Mouse (Mus musculus): ENCODE results near the gene Snrpf. TPM values are rescaled to one million over a fixed set of nuclear protein-coding genes. Genes with fewer than 3 reads are reported as not detected.

The Snrpf gene
- polyA plus RNA-seq, 1 experiment from 2014 or later, result 77.4 TPM

DNA sequence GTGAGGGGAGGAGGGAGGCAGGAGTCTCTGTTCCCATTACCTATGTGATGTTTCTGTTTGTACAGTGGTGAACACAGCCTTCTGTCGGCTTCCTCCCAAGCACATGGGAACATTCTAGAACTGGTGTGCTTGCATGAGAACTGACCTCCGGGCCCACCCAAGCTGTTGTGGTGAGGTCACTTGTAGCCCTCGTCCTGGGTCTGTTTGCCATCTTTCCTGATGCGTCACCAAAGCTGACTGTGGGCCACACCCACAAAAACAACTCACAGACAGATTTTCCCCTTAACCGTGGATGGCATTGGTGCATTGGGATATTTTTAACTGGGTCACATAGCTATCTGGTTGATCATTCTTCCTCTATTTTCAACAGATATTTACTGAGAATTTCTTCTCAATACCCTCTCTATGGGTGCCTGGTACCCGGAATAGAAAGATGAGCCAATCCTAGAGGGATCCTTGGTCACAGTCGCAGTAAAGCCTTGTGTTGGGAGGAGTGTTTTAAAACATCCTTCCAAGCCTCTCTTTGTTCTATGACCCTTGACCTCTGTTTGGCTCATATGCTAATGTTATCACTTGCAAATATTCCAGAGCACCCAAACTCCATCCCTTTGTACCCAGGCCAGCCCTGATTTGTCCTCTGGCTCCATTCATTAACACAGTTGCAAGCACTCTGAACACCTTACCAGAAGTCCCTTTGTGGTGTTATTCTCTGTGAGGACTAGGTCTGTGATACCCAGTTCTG is 31.1 kb upstream of the Snrpf start:
- WGBS, result 59% methylated on average over 7 of the region's 7 CpGs
- Histone ChIP-seq H3K4me2 (ENCODE audit: low read length) (no peak overlapping the region), H3K4me3 (ENCODE audit: control insufficient read depth in 1 of 2, insufficient read depth in 1 of 2, low read depth in 1 of 2, low read length in 2 of 2) (no peak overlapping the region), H3K9ac (ENCODE audit: low read length) (no peak overlapping the region), H3K9me3 (ENCODE audit: control insufficient read depth, low read length) (no peaks in the 10 kb centered on the region), H3K27me3 (ENCODE audit: control insufficient read depth, insufficient read depth, low read length) (no peaks in the 10 kb centered on the region), H3K27ac (replicated peaks in 1 of 2; ENCODE audit: control insufficient read depth in 1 of 2, insufficient read depth in 1 of 2, low read depth in 2 of 2, low read length in 2 of 2) (no peak overlapping the region), H3K4me1 (ENCODE audit: control insufficient read depth in 2 of 2, insufficient read depth in 2 of 2, low read length in 2 of 2) (peaks cover 0 to 2% of the 10 kb centered on the region in 2 experiments; a peak in 1 of 4 replicates), H3K36me3 (ENCODE audit: control insufficient read depth, insufficient read depth, low read length) (no peaks in the 10 kb centered on the region)
- no peak for ATAC-seq (ENCODE audit: insufficient number of reproducible peaks, insufficient read depth, low FRiP score, low read depth)

DNA sequence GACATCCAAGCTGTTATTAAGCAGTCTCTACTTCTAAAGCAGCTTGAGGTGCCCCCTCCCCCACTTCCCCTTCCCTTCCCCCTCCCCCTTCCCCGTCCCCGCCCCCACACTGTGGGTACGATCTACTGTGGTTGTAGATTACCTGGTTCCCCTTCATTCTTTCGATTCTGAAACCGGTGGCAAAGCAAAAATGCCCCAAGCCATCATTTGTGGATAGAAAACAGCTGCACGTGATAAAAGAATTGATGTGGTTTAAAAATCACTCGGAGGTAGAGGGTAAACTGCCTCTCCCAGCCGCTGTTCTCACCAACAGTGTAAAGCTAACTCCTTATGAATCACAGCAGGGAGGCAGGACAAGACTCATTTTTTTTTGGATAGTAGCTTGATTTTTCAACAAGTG is 25.3 kb upstream of the Snrpf start:
- Histone ChIP-seq H3K4me1 (ENCODE audit: control insufficient read depth in 2 of 2, insufficient read depth in 2 of 2, low read length in 2 of 2) (no peaks in the 10 kb centered on the region), H3K4me2 (ENCODE audit: low read length) (no peak overlapping the region), H3K27me3 (ENCODE audit: control insufficient read depth, insufficient read depth, low read length) (no peaks in the 10 kb centered on the region), H3K9me3 (ENCODE audit: control insufficient read depth, low read length) (no peaks in the 10 kb centered on the region), H3K36me3 (ENCODE audit: control insufficient read depth, insufficient read depth, low read length) (no peaks in the 10 kb centered on the region), H3K4me3 (ENCODE audit: control insufficient read depth in 1 of 2, insufficient read depth in 1 of 2, low read depth in 1 of 2, low read length in 2 of 2) (no peak overlapping the region), H3K9ac (ENCODE audit: low read length) (no peak overlapping the region), H3K27ac (replicated peaks in 1 of 2; ENCODE audit: control insufficient read depth in 1 of 2, insufficient read depth in 1 of 2, low read depth in 2 of 2, low read length in 2 of 2) (no peak overlapping the region)
- ATAC-seq (ENCODE audit: insufficient number of reproducible peaks, insufficient read depth, low FRiP score, low read depth), result no peak
- WGBS, result 74% methylated on average over 8 of the region's 8 CpGs

DNA sequence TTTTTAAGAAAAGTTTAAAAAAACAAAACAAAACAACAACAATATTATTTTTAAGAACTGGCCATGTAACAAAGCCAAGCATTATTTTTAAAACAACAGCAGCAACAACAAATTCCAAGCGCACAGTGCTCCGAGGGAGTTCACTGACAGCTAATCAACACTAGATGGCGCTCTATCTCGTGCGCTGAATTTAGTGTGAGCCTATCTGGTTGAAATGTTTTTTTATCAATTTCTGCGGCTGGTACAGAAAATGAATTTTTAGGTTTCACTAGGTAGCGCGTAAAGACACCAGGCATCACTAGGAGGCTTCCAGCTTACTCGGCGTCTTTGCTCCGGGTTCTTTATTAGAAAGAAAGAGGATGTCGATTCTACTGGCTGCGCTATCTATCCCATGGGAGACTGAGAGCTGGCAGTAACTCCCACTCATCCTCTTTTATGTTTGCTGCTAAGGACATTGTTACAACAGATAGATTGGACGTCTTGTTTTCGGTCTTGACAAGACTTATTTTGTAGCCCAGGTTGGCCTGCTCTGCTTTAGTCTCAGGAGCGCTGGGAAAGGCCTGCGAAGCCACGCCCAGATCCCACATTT is 22.0 kb upstream of the Snrpf start:
- Histone ChIP-seq H3K4me1 (ENCODE audit: control insufficient read depth in 2 of 2, insufficient read depth in 2 of 2, low read length in 2 of 2) (no peaks in the 10 kb centered on the region), H3K27ac (replicated peaks in 1 of 2; ENCODE audit: control insufficient read depth in 1 of 2, insufficient read depth in 1 of 2, low read depth in 2 of 2, low read length in 2 of 2) (no peak overlapping the region), H3K36me3 (ENCODE audit: control insufficient read depth, insufficient read depth, low read length) (no peaks in the 10 kb centered on the region), H3K27me3 (ENCODE audit: control insufficient read depth, insufficient read depth, low read length) (no peaks in the 10 kb centered on the region), H3K4me3 (ENCODE audit: control insufficient read depth in 1 of 2, insufficient read depth in 1 of 2, low read depth in 1 of 2, low read length in 2 of 2) (no peak overlapping the region), H3K9ac (ENCODE audit: low read length) (no peak overlapping the region), H3K4me2 (ENCODE audit: low read length) (peak overlapping the region; percentile 36; the same call in 1 of the 2 replicates), H3K9me3 (ENCODE audit: control insufficient read depth, low read length) (peaks cover 5% of the 10 kb centered on the region; the same call in 1 of the 2 replicates)
- 43% methylated on average over 18 of the region's 18 CpGs for WGBS
- no peak for ATAC-seq (ENCODE audit: insufficient number of reproducible peaks, insufficient read depth, low FRiP score, low read depth)

DNA sequence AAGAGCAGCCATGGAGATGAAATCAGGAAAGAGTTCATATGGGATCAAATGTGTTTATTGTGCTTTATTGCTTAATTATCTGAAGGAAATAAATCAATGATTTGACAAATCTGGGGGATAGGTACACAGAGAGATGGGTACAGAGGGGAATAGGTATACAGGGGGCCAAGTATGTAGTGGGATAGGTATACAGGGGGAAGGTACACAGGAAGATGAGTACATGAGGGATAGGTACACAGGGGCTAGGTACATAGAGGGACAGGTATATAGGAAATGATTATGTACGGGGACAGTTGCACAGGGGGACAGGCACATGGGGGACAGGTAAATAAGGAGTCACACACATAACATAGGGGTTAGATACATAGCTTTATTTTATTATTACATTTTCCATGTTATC is 21.4 kb upstream of the Snrpf start:
- no peak for ATAC-seq (ENCODE audit: insufficient number of reproducible peaks, insufficient read depth, low FRiP score, low read depth)
- 93% methylated on average over 1 of the region's 1 CpGs for WGBS
- H3K4me1 ChIP-seq (ENCODE audit: control insufficient read depth in 2 of 2, insufficient read depth in 2 of 2, low read length in 2 of 2), result no peaks in the 10 kb centered on the region

DNA sequence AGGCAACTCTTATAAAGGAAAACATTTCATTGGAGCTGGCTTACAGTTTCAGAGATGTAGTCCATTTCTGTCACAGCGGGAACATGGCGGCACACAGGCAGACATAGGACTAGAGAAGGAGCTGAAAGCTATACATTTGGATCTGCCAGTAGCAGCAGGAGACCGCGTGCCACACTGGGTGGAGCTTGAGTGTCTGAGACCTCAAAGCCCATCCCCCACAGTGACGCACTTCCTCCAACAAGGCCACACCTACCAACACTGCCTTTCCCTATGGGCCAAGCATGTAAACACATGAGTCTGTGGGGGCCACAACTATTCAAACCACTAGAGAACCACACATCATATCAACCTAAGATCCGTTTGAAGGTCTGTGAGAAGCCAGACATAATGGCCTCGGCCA is 19.7 kb upstream of the Snrpf start:
- no peak overlapping the region for H3K4me3 ChIP-seq (ENCODE audit: control insufficient read depth in 1 of 2, insufficient read depth in 1 of 2, low read depth in 1 of 2, low read length in 2 of 2)
- 88% methylated on average over 7 of the region's 7 CpGs for WGBS
- ATAC-seq (ENCODE audit: insufficient number of reproducible peaks, insufficient read depth, low FRiP score, low read depth), result no peak

More for the DNA sequence above, 21.4 kb upstream of the Snrpf start:
- Histone ChIP-seq H3K27me3 (ENCODE audit: control insufficient read depth, insufficient read depth, low read length) (no peaks in the 10 kb centered on the region), H3K4me2 (ENCODE audit: low read length) (no peak overlapping the region), H3K36me3 (ENCODE audit: control insufficient read depth, insufficient read depth, low read length) (no peaks in the 10 kb centered on the region), H3K27ac (replicated peaks in 1 of 2; ENCODE audit: control insufficient read depth in 1 of 2, insufficient read depth in 1 of 2, low read depth in 2 of 2, low read length in 2 of 2) (no peak overlapping the region), H3K9me3 (ENCODE audit: control insufficient read depth, low read length) (peaks cover 5% of the 10 kb centered on the region; the same call in 1 of the 2 replicates), H3K4me3 (ENCODE audit: control insufficient read depth in 1 of 2, insufficient read depth in 1 of 2, low read depth in 1 of 2, low read length in 2 of 2) (no peak overlapping the region), H3K9ac (ENCODE audit: low read length) (no peak overlapping the region)

DNA sequence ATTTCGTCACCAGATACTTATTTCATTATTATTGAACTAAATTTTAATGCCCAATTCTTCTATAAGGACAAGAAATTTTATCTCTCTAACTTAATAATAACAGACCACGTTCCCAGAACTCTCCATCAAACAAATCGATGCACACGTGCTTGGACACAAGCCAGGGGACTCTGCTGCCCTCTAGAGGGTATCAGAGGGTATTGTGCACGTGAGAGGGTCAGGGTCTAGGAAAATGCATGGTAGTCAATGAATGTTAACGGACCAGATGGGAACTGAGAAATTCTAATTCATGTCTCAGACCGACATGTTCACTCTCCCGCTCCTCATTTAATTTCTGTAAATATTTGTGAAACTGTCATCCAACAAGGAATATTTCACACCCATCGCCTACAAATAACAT is 18.5 kb upstream of the Snrpf start:
- no peak overlapping the region for H3K4me3 ChIP-seq (ENCODE audit: control insufficient read depth in 1 of 2, insufficient read depth in 1 of 2, low read depth in 1 of 2, low read length in 2 of 2)
- H3K36me3 ChIP-seq (ENCODE audit: control insufficient read depth, insufficient read depth, low read length), result no peaks in the 10 kb centered on the region
- no peak overlapping the region for H3K4me2 ChIP-seq (ENCODE audit: low read length)
- H3K9me3 ChIP-seq (ENCODE audit: control insufficient read depth, low read length), result peaks cover 9% of the 10 kb centered on the region
- WGBS, result 66% methylated on average over 9 of the region's 9 CpGs
- no peak overlapping the region for H3K9ac ChIP-seq (ENCODE audit: low read length)
- no peaks in the 10 kb centered on the region for H3K27me3 ChIP-seq (ENCODE audit: control insufficient read depth, insufficient read depth, low read length)
- no peak for ATAC-seq (ENCODE audit: insufficient number of reproducible peaks, insufficient read depth, low FRiP score, low read depth)
- H3K27ac ChIP-seq (replicated peaks in 1 of 2; ENCODE audit: control insufficient read depth in 1 of 2, insufficient read depth in 1 of 2, low read depth in 2 of 2, low read length in 2 of 2), result no peak overlapping the region
- H3K4me1 ChIP-seq (ENCODE audit: control insufficient read depth in 2 of 2, insufficient read depth in 2 of 2, low read length in 2 of 2), result no peaks in the 10 kb centered on the region

More for the DNA sequence above, 19.7 kb upstream of the Snrpf start:
- H3K9ac ChIP-seq (ENCODE audit: low read length), result no peak overlapping the region
- no peaks in the 10 kb centered on the region for H3K27me3 ChIP-seq (ENCODE audit: control insufficient read depth, insufficient read depth, low read length)
- no peak overlapping the region for H3K27ac ChIP-seq (replicated peaks in 1 of 2; ENCODE audit: control insufficient read depth in 1 of 2, insufficient read depth in 1 of 2, low read depth in 2 of 2, low read length in 2 of 2)
- H3K4me1 ChIP-seq (ENCODE audit: control insufficient read depth in 2 of 2, insufficient read depth in 2 of 2, low read length in 2 of 2), result no peaks in the 10 kb centered on the region
- H3K4me2 ChIP-seq (ENCODE audit: low read length), result no peak overlapping the region
- H3K9me3 ChIP-seq (ENCODE audit: control insufficient read depth, low read length), result peaks cover 5% of the 10 kb centered on the region; the same call in 1 of the 2 replicates
- no peaks in the 10 kb centered on the region for H3K36me3 ChIP-seq (ENCODE audit: control insufficient read depth, insufficient read depth, low read length)

DNA sequence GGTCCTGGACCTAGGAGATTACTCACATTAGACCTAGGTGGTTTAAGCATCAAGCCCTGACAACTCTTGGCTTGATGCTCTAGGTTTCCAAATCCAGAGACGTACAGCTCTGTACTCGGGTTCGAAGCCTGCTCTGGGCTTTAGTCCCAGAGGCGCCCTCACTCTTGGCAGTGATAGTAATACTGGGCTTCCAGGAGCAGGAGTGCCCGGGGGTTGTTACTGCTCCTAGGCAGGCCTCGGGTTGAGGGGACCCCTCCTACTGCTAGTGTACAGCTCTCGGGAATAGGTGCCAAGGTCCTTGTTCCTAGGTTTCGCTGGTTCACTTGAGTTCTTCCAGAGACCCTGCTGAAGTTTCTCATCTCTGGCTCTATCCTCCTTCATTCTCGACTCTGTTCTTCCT is 16.8 kb upstream of the Snrpf start:
- WGBS, result 81% methylated on average over 9 of the region's 9 CpGs
- no peaks in the 10 kb centered on the region for H3K4me1 ChIP-seq (ENCODE audit: control insufficient read depth in 2 of 2, insufficient read depth in 2 of 2, low read length in 2 of 2)
- no peak overlapping the region for H3K4me2 ChIP-seq (ENCODE audit: low read length)
- ATAC-seq (ENCODE audit: insufficient number of reproducible peaks, insufficient read depth, low FRiP score, low read depth), result no peak
- H3K36me3 ChIP-seq (ENCODE audit: control insufficient read depth, insufficient read depth, low read length), result no peaks in the 10 kb centered on the region
- H3K4me3 ChIP-seq (ENCODE audit: control insufficient read depth in 1 of 2, insufficient read depth in 1 of 2, low read depth in 1 of 2, low read length in 2 of 2), result no peak overlapping the region
- no peak overlapping the region for H3K9ac ChIP-seq (ENCODE audit: low read length)
- H3K27ac ChIP-seq (replicated peaks in 1 of 2; ENCODE audit: control insufficient read depth in 1 of 2, insufficient read depth in 1 of 2, low read depth in 2 of 2, low read length in 2 of 2), result no peak overlapping the region
- H3K9me3 ChIP-seq (ENCODE audit: control insufficient read depth, low read length), result peaks cover 10% of the 10 kb centered on the region
- H3K27me3 ChIP-seq (ENCODE audit: control insufficient read depth, insufficient read depth, low read length), result no peaks in the 10 kb centered on the region
